Mouse (Mus musculus): Measurements from ENCODE around the gene Zfhx3. TPM values are rescaled to one million over a fixed set of nuclear protein-coding genes. Genes with fewer than 3 reads are reported as not detected.

The Zfhx3 gene
- total RNA-seq, 2 experiments from 2014 or later, result 3.4 to 4.3 TPM

GRCm38 (mm10) chr8:108729667-108730329, 787.4 kb downstream of the Zfhx3 start:
- DNase-seq (ENCODE audit: extremely low spot score in 1 of 2, low spot score in 1 of 2), result no peak

- DNase-seq (ENCODE audit: extremely low spot score in 1 of 2, low spot score in 1 of 2), result no peak
Observed at GRCm38 (mm10) chr8:108730907-108731440, 788.5 kb downstream of the Zfhx3 start.

- DNase-seq (ENCODE audit: extremely low spot score in 1 of 2, low spot score in 1 of 2), result no peak
Observed at GRCm38 (mm10) chr8:108732500-108732899, 790.1 kb downstream of the Zfhx3 start.

GRCm38 (mm10) chr8:108733385-108733784, 790.9 kb downstream of the Zfhx3 start:
- no peak for DNase-seq (ENCODE audit: extremely low spot score in 1 of 2, low spot score in 1 of 2)

GRCm38 (mm10) chr8:108736442-108736841, 794.0 kb downstream of the Zfhx3 start:
- no peak for DNase-seq (ENCODE audit: extremely low spot score in 1 of 2, low spot score in 1 of 2)

GRCm38 (mm10) chr8:108738179-108738578, 795.7 kb downstream of the Zfhx3 start:
- DNase-seq (ENCODE audit: extremely low spot score in 1 of 2, low spot score in 1 of 2), result no peak

GRCm38 (mm10) chr8:108739517-108739916, 797.1 kb downstream of the Zfhx3 start:
- DNase-seq (ENCODE audit: extremely low spot score in 1 of 2, low spot score in 1 of 2), result no peak

GRCm38 (mm10) chr8:108740443-108740842, 798.0 kb downstream of the Zfhx3 start:
- peak; percentile 51 to 65 for DNase-seq (ENCODE audit: extremely low spot score in 1 of 2, low spot score in 1 of 2)

- DNase-seq (ENCODE audit: extremely low spot score in 1 of 2, low spot score in 1 of 2), result no peak
Observed at GRCm38 (mm10) chr8:108741651-108742050, 799.2 kb downstream of the Zfhx3 start.

- no peak for DNase-seq (ENCODE audit: extremely low spot score in 1 of 2, low spot score in 1 of 2)
Observed at GRCm38 (mm10) chr8:108742465-108742864, 800.0 kb downstream of the Zfhx3 start.

GRCm38 (mm10) chr8:108743238-108743637, 800.8 kb downstream of the Zfhx3 start:
- no peak for DNase-seq (ENCODE audit: extremely low spot score in 1 of 2, low spot score in 1 of 2)

GRCm38 (mm10) chr8:108745551-108745950, 803.1 kb downstream of the Zfhx3 start:
- no peak for DNase-seq (ENCODE audit: extremely low spot score in 1 of 2, low spot score in 1 of 2)

GRCm38 (mm10) chr8:108748095-108748494, 805.7 kb downstream of the Zfhx3 start:
- DNase-seq (ENCODE audit: extremely low spot score in 1 of 2, low spot score in 1 of 2), result no peak

GRCm38 (mm10) chr8:108748851-108749376, 806.5 kb downstream of the Zfhx3 start:
- DNase-seq (ENCODE audit: extremely low spot score in 1 of 2, low spot score in 1 of 2), result no peak

GRCm38 (mm10) chr8:108750806-108751205, 808.4 kb downstream of the Zfhx3 start:
- no peak for DNase-seq (ENCODE audit: extremely low spot score in 1 of 2, low spot score in 1 of 2)

GRCm38 (mm10) chr8:108754556-108754955, 812.1 kb downstream of the Zfhx3 start:
- DNase-seq (ENCODE audit: extremely low spot score in 1 of 2, low spot score in 1 of 2), result no peak

GRCm38 (mm10) chr8:108755400-108756325, 813.2 kb downstream of the Zfhx3 start:
- DNase-seq (ENCODE audit: extremely low spot score in 1 of 2, low spot score in 1 of 2), result no peak

GRCm38 (mm10) chr8:108759511-108760330, 817.3 kb downstream of the Zfhx3 start:
- peak in 1 of 2 experiments; percentile 74 for DNase-seq (ENCODE audit: extremely low spot score in 1 of 2, low spot score in 1 of 2)

- DNase-seq (ENCODE audit: extremely low spot score in 1 of 2, low spot score in 1 of 2), result no peak
Observed at GRCm38 (mm10) chr8:108760745-108761144, 818.3 kb downstream of the Zfhx3 start.

GRCm38 (mm10) chr8:108762567-108762966, 820.1 kb downstream of the Zfhx3 start:
- DNase-seq (ENCODE audit: extremely low spot score in 1 of 2, low spot score in 1 of 2), result no peak

Measured in layer of hippocampus, postnatal 25 days (tissue).